Mouse (Mus musculus): ENCODE measurements around the gene Rps6kb1. TPM values are rescaled to one million over a fixed set of nuclear protein-coding genes. Genes with fewer than 3 reads are reported as not detected.
"Not testable (repeated sequence)": the region's sequence is repeated elsewhere in the genome, so short reads cannot be mapped to it uniquely, and the experiment has no call there.

Rps6kb1 gene
- total RNA-seq, 2 experiments from 2014 or later, result 36.8 to 43.3 TPM

DNA sequence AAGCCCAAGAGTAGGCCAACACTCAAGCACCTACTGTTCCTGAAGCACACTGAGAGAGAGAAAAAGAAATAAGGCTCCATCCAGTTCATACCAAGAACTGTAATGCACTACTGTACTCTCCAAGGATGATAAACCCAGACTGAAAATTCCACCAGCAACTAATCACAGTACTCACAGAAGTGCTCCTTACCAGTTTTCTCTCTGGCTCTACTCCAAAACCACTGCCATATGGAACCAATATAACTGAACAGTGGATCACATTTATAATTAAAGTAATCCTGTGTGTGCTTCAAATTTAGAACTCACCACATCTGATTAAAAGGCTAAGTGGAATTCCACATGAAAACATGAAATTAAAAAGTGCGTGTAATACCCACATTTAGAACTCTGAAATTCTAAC, 1.8 kb downstream of the Rps6kb1 start:
- no peak for DNase-seq

DNA sequence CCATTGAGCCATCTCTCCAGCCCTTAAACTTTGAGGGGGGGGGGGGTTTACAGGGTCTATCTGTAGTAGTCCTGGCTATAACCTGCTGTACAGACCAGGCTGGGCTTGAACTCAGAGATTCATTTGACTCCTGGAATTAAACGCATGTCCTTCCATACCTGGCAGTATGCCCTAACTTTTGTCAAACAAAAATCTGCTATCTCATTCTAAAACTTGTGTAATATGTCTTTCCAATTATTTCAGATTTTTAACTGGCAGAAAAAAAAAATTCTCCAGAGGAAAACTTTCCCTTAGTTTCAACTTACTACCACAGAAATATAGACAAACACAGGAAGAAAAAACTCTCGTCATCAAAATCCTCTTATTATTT, 4.1 kb downstream of the Rps6kb1 start:
- DNase-seq, result no peak

DNA sequence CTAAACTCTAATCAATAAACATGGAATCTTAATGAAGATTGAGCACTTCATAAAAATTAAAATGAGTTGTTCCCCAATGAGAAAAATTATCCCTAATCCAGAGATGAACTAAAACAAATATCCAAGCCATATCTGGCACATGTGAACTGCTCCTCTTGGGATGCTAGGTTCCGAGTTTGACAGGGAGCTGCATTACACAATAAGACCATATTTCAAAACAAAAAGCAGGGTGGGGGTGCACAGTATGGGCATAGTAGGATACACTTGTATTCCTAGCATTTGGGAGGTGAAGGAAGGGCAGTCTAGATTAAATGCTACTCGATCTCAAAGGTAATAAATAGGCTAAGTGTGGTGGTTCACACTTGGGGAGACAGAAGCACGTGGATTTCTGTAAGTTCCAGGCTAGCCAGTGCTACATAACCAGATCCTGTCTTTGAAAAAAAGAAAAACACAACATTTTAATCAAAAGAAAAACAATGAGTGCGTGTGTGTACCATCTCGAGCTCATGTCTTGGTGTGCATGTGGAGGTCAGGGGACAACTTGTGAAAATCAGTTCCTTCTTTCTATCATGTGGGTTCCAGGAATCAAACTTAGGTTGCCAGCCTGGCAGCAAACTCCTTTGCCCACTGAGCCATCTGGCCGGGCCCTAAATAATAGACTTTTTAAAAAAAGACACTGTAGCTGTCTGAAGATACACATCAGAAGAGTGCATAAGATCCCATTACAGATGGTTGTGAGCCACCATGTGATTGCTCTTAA, 4.7 kb downstream of the Rps6kb1 start:
- no peak for DNase-seq

DNA sequence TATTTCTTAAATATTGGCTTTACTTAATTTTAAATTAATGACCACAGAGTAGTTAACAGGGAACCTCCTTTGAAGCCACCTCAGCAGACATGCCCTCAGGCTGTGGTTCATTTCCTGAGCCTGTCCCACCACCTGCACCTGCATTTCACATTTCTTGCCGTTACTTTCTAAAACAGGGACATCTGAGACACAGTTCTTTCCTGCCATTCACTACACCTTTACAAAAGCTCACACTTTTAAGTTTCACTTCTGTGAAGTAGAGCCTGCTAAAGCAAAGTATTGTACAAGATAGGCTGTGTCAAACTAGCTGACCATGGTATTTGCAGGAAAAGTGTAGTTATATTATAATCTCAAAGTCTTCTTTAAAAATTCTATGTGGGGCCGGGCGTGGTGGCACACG, 5.8 kb downstream of the Rps6kb1 start:
- no peak for DNase-seq

DNA sequence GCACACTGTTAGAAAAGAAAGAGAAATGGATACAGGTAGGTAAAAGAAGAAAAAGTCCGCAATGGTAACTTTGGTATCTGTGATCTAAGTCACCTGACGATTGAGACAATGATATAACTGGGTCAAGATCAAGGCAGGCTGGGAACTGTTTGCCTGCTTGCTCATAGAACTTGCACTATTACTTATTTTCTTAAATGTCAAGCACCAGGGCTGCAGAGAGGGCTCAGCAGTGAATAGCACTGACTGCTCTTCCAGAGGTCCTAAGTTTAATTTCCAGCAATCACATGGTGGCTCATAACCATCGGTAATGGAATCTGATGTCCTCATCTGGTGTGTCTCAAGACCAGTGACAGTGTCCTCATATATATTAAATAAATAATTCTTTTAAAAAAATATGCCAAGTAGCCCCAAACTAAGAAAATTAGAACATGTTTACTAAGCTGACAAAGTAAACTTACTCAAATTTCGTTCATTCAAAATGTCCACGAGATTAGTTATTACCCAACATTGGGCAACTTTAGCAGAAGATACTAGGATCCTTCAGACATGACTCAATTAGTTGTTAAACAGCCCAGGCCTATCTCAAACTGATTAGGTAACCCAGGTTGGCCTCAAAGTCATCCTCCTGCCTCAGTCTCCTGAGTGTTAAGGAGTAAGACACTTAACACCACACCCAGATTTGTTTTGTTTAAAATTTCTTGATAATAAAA, 10.2 kb downstream of the Rps6kb1 start:
- no peak for DNase-seq

DNA sequence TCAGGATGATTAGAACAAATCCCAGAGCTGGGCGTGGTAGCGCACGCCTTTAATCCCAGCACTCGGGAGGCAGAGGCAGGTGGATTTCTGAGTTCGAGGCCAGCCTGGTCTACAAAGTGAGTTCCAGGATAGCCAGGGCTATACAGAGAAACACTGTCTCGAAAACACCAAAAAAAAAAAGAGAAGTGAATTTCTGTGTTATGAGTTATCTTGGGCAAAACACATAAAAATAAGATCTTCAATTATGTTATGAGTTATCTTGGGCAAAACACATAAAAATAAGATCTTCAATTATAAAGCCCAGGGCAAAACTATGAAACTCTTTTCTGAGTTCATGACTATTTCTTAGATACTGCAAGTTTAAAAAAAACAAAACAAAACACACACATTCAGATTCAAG, 11.3 kb downstream of the Rps6kb1 start:
- not testable (repeated sequence) for DNase-seq

DNA sequence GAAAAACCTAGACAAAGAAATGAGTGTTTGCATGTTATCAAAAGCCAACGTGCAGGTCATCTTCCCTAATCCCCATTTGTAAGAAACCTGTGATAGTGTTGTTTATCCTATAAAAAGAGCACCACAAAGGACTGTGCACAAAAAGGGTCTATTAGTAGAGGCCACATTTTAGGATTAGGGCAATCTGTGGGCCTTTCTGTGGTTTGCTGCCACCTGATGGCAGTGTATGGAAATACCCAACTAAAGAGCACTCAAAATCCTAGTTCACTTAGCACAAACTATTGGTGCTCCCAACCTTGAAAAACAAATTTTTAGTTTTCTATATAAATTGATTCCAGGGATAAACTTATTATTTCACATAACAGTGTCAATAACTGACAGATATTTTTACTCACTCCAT, 11.8 kb downstream of the Rps6kb1 start:
- no peak for DNase-seq

DNA sequence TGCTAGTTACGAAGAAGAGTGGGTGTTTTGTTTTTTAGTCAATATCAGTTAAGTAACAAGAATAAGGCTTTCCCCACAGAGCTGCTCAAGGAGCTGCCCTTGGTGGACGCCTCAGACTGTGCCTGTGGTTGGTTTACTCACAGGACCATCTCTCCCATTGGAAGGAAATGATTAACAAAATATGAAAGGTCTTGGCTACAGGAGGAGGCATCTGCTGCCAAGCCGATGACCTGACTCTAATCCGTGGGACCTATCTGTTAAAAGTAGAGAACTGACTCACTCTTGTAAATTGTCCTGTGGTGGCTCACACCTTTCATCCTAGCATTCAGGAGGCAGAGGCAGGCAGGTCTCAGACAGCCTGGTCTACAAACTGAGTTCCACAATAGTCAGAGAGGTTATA, 17.1 kb downstream of the Rps6kb1 start:
- DNase-seq, result no peak

DNA sequence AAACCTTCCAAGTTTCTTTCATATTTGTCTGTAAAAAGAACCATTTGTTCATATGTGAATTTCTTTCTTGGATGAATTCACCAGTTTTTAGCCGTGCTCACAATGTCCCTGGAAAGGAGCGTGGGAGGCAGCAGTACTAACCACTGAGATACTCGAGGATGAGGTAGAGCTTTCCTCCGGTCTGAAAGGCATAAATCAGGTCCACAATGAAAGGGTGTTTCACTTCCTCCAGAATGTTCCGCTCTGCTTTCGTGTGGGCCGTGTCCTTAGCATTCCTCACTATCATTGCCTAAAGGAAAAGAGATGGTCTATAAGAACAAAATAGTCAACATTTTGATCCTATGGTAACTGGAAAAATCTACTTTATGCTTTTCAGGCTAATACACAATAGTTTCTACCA, 24.9 kb downstream of the Rps6kb1 start:
- no peak for DNase-seq

DNA sequence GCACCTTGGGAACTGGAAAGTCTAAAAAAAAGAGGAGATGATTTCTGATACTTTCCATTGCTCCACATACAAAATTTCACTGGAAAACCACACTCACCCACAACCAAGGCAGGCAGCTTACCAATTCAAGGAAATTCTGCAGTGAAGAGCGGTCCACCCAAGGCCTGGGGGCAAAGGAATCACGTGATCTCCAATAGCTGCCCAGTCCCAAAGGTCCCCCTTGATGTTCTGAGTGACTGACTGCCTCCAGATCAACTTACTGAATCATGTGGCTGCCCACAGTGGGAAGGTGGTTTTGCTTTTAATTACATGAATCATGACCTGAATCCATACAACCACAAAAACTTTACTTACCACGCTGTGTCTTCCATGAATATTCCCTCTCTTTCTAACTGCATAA, 27.4 kb downstream of the Rps6kb1 start:
- no peak for DNase-seq

DNA sequence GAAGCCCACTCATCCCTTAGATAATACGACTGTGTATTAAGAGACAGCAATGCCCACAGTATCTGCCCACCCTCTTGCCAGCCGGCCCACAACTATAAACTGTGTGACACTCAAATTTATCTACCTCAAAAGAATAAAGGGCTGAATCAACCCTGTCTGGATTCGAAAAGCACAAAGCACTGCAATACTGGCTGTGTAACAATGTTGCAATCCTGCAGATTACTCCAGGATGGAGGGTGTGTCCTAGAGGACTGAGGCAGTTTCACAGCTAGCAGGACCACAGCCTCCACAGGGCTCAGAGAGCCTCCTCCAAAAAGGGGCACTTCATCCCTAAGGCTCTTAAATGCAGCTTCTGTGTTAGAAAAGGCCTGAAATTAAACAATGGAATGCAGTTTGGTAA, 28.0 kb downstream of the Rps6kb1 start:
- no peak for DNase-seq

DNA sequence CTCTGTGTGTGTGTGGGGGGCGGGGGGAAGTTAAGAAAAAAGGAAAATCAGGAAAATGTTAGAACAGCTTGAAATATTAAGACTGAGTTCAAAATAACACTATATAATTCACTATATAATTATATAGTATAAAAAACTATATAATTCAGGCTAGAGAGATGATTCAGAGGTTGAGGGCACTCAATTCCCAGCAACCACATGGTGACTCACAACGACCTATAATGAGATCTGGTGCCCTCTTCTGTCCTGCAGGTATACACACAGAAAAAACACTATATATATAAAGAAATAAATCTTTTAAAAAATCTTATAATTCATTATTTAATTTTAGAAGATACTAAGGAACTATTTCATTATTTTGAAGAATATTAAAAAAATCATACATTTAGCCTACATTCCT, 36.6 kb downstream of the Rps6kb1 start:
- no peak for DNase-seq

DNA sequence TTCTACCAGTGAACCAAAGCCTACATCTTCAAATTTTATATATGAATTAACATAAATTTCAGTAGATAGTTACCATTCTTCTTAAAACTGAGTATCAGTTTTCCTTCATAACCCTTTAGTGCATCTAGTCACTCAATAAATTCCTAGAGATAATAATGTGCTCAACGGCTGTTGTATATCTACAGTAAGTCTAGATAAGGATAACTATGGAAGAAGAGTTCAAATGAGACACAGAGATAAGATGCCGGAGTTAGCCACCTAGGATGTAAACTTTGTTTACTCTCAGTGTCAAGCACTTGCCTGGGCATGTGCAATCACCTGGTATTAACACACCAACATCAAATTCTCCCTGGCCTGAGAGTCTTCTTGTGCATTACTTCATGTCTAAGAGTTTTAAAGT, 37.3 kb downstream of the Rps6kb1 start:
- DNase-seq, result no peak

DNA sequence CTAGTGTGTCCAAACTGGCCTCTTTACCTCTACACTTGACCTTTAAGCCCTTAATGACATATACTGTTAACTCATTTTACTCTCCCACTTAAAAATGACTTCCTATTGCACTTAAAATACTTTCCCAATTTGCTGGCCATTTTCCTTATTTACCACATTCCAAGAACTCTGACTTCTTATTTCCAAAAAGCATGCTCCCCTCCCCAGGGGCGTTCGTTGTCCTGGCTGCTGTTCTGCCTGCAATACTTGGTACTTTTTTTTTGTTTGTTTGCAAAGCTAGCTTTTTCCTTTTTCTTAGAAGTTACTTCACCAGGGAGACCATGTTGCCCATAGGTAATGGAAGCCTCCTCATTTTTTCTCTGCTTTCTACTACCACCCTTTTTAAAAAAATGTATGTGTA, 41.5 kb downstream of the Rps6kb1 start:
- DNase-seq, result no peak

DNA sequence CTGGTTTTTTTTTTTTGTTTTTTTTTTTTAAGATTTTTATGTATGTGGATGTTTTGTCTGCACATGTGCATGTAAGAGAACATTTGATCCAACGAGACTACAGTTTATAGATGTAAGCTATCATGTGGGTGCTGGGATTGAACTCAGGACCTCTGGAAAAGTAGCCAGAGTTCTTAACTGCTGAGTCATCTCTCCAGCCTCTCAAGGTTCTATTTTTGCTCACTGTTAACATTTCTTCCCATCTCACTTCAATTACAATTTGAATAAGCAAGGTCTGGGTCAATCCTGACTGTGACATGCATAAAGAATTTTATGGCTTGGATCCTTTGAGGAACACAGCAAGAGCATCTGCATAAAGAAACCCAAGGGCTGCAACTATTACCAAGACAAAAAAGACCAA, 43.8 kb downstream of the Rps6kb1 start:
- DNase-seq, result no peak

DNA sequence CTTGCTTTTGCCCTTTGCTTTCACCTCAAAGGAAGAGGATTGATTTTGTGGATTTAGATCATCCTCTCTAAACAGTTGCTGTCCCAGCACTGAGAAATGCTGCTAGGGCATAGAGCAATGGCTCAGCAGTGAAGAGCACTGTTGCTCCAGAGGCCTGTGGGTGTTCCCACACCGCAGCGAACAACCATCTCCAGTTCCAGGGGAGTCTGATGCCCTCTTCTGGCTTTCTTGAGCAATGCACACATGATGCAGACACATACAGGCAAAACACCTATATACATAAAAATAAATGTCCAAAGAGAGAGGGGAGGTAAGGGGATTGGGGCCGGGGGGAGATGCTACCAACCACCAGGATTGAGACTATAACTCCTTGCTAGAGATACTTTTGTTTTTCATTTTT, 46.7 kb downstream of the Rps6kb1 start:
- no peak for DNase-seq

DNA sequence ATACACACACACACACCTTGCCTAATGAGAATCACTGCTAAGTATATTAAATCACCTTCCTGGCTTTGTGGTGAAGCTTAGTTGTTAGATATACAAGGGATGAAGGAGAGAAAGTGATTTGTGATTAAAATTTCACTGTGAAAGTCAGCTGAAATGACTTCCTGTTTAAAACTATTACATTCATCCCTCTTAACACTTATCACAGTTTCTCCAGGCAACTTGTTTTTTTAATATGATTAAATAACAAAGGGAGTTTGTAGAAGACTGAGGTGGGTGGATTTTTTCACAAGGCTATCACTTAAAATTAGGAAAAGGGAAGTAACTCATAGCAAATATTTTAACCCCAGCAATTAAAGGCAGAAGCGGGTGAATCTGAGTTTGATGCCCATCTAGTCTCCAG, 47.2 kb downstream of the Rps6kb1 start:
- no peak for DNase-seq

DNA sequence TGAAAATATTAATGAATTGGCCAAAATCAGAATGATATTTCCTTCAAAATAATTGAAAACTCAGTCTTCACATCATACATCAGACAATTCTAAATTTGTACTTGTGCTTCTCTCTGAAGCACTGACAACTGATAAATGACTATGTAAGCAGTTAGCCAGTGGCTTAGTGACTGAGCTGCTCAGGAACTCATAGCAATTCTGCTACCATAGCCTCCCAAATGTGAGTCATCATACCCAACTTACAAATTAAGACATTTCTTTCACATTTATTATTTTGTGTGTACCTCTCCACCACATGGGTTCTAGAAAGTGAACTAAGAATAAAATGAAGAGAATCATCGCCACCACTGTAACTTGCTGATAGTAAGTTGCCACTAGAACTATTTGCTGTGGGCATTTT, 53.8 kb downstream of the Rps6kb1 start:
- DNase-seq, result no peak

DNA sequence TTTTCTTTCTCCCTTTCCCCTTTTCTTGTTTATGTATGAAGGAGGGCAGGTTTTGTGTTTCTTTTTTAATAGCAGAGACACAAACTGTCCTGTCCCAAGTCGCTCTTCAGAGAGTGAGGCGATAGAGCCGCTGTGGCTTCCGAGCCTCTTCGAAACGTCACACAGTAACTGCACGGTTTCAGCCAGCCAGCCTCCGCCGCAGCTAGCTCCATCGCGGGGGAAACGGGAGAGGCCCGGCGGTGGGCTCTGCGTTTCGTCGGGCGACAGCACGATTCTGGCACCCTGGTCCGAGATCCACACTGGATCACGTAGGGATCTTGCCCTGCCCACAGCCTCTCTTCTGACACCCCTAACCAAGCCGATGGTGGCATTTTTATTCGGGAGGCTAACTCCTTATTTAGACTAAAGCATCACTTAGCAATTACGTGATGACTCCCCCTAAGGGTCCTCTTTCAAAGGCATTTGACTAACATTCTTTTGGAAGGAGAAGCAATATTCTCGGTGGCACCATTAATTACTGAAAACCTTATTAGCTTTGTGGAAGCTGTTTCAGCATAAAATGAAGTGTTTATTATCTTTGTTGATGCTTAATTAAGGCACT, 59.6 kb downstream of the Rps6kb1 start:
- DNase-seq, result peak; percentile 49

DNA sequence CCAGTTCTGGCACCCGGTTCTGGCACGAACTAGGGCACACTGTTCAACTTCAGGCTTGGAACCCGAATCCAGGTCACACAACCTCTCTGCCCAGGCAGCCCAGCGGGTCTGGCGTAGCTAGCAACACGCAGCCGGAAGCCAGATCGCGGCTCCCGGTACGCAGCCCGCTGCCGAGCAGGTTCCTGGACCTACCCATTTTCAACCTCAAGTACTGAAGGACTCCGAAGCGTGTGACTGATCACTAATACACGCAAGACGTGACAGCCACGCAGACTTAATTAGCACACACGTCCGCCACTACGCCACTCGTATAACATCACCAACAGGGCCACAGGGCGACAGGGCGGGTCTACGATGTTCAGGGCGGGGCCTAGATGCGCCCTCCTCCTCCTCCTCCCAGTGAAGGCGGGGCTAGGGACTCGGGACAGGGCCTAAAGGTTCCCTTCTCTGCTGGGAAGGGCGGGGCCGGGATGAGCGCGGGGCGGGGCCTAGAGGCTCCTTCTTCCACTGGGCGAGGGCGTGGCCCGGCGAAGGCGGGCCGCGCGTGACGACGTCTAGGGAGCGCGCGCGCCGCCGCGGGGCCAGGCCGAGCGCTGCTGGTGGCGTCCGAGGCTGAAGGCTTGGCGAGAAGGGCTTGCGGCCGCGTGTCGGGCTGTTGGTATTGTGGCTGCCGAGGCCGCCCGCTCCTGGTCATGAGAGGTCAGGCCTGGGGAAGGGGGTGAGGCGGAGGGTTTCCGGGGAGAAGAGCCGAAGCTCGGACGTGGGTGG, 60.3 kb downstream of the Rps6kb1 start, which contains the start of gene Rnft1:
Gene Rnft1 (plus strand): TSS at position 557 of the 768 bp plus-strand sequence.
- peak; percentile 99 for DNase-seq

DNA sequence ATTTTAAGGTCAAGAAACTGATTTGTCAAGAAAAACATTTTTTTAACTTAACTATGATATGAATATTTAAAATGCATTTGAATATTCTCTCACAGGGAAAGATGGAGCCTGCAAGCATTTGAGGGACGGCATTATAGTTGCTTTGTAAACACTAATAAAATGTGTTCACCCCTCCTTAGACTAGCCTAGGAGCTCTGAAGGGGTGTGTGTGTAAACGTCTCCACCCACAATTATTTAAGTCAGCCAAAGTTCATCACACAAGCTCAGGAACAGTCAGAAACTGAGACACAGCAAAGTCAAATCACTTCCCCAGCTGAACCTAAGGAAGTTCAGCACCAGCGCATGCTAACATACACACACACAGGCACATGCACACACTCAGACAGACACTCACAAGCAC, 71.0 kb downstream of the Rps6kb1 start:
- DNase-seq, result no peak

DNA sequence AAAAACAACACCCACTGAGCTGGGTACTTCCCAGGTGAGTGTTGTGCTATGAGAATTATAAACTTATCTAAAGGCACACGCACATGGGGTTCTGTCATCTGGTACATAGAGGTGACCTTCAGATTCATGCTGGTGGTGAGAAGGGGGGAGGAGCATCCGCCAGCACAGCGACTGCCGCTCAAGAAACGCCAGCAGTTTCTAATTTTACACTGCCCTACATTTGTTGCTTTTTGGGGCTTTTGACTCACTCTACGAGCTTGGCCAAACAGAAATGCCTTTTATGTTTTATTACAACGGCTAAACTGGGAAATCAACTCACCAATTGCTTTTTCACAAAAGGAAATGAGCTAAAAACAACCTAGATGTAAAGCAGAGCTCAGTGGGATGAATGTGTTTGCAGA, 71.8 kb downstream of the Rps6kb1 start:
- DNase-seq, result no peak

DNA sequence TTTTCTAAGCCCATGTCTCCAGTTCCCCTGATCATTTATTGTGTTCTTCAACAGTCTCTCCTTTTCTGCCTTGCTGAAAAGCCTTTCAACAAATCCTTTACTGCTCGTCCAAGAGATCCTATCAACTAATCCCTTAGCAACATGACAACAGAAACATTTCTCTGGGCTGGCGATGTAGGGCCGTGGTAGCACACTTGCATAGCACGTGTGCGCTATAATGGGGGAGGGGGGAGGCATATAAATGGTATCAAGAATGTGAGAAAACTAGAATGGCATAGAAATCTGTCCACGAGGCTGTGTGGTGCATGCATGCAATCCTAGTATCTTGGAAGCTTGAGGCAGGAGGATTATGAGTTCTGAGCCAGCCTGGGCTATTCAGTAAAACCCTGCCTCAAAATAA, 72.8 kb downstream of the Rps6kb1 start:
- no peak for DNase-seq

All from gastrocnemius, postnatal 10 days (tissue).